Mouse (Mus musculus) thymus, adult 2 months (tissue): ENCODE results near the gene Atp8b4. TPM values are rescaled to one million over a fixed set of nuclear protein-coding genes. Genes with fewer than 3 reads are reported as not detected.

Experiments used
- DNase-seq: peaks from one replicate; pipeline ENCODE4 v3.0.0; 2021
- H3K27ac ChIP-seq: fragments of 200-500 bp; 2 replicates; pipeline ENCODE4 v1.5.1; 2012; ENCODE audit warnings: low read length, control low read depth; ENCODE audit not compliant: control insufficient read depth, insufficient read depth
- H3K27me3 ChIP-seq: fragments of 200-500 bp; 2 replicates; pipeline ENCODE4 v1.6.1; 2012; ENCODE audit warnings: mild to moderate bottlenecking, low read length, moderate library complexity, mixed read lengths; ENCODE audit not compliant: control insufficient read depth, insufficient read depth
- H3K36me3 ChIP-seq: fragments of 200-500 bp; 2 replicates; pipeline ENCODE4 v1.6.1; 2012; ENCODE audit warnings: mild to moderate bottlenecking, low read length, moderate library complexity; ENCODE audit not compliant: control insufficient read depth, insufficient read depth
- H3K4me1 ChIP-seq: fragments of 200-500 bp; replicated peaks from 2 replicates; pipeline ENCODE4 v1.6.1; 2012; ENCODE audit warnings: low read length; ENCODE audit not compliant: control insufficient read depth, insufficient read depth
- H3K4me3 ChIP-seq: fragments of 200-500 bp; 2 replicates; pipeline ENCODE4 v1.5.1; 2012; ENCODE audit warnings: mild to moderate bottlenecking, low read length, control low read depth, moderate library complexity; ENCODE audit not compliant: control insufficient read depth, insufficient read depth
- CTCF ChIP-seq: fragments of 200-500 bp; IDR thresholded peaks from 2 replicates; pipeline ENCODE4 v1.5.1; 2012; ENCODE audit warnings: mild to moderate bottlenecking, control low read depth, low read length, moderate library complexity, borderline replicate concordance; ENCODE audit not compliant: control insufficient read depth, poor library complexity, insufficient read depth; ENCODE audit errors: extremely low read depth
- POLR2A ChIP-seq: fragments of 200-500 bp; IDR thresholded peaks from 2 replicates; pipeline ENCODE4 v1.6.1; 2012; ENCODE audit warnings: mild to moderate bottlenecking, low read length, control low read depth, moderate library complexity; ENCODE audit not compliant: control insufficient read depth, poor library complexity, insufficient read depth; ENCODE audit errors: extremely low read depth
- WGBS: fragments of 180-500 bp; shearing (Covaris S2); methylation state at CpG from one replicate; pipeline ENCODE4 v1.1.7; 2018; 5-methylcytosine and 5-hydroxymethylcytosine counted together
- polyA plus RNA-seq: library from polyadenylated mRNA; depleted of rRNA; stranded (reverse); fragments of >200 nt; gene quantifications from 2 replicates; pipeline ENCODE4 v1.2.3, GENCODE M21; 2012

The Atp8b4 gene
- polyA plus RNA-seq, 1 experiment, result 4.7 TPM

- H3K4me1 ChIP-seq, result no peaks in the 10 kb centered on the region
- 98% methylated on average over 8 of the region's 8 CpGs for whole genome bisulfite sequencing
- H3K27ac ChIP-seq, result no peak overlapping the region
- H3K36me3 ChIP-seq, result no peaks in the 10 kb centered on the region
- H3K4me3 ChIP-seq, result no peak overlapping the region
- no peak for DNase-seq
- TF ChIP-seq CTCF (no peak), POLR2A (no peak)
- H3K27me3 ChIP-seq, result no peaks in the 10 kb centered on the region
Measured at GRCm38 (mm10) chr2:126424714-126425113, 75.8 kb downstream of the Atp8b4 start.

- 94% methylated on average over 2 of the region's 2 CpGs for WGBS
- Histone ChIP-seq H3K27ac (no peak overlapping the region), H3K4me1 (no peaks in the 10 kb centered on the region), H3K27me3 (no peaks in the 10 kb centered on the region), H3K36me3 (no peaks in the 10 kb centered on the region), H3K4me3 (no peak overlapping the region)
- no peak for DNase-seq
- TF ChIP-seq POLR2A (no peak), CTCF (no peak)
Measured at GRCm38 (mm10) chr2:126420901-126421300, 79.6 kb downstream of the Atp8b4 start.

GRCm38 (mm10) chr2:126418916-126419315 is 81.6 kb downstream of the Atp8b4 start:
- Histone ChIP-seq H3K27ac (no peak overlapping the region), H3K4me1 (no peaks in the 10 kb centered on the region), H3K4me3 (no peak overlapping the region), H3K36me3 (no peaks in the 10 kb centered on the region), H3K27me3 (no peaks in the 10 kb centered on the region)
- 92% methylated on average over 3 of the region's 3 CpGs for WGBS
- no peak for TF ChIP-seq CTCF
- no peak for DNase-seq

- H3K27me3 ChIP-seq, result no peaks in the 10 kb centered on the region
- TF ChIP-seq CTCF, result no peak
- no peak for TF ChIP-seq POLR2A
- H3K4me1 ChIP-seq, result no peaks in the 10 kb centered on the region
- no peak overlapping the region for H3K27ac ChIP-seq
- no peak for DNase-seq
- H3K4me3 ChIP-seq, result no peak overlapping the region
- 96% methylated on average over 2 of the region's 2 CpGs for WGBS
- no peaks in the 10 kb centered on the region for H3K36me3 ChIP-seq
Measured at GRCm38 (mm10) chr2:126416772-126417171, 83.7 kb downstream of the Atp8b4 start.

- H3K4me1 ChIP-seq, result no peaks in the 10 kb centered on the region
- H3K27ac ChIP-seq, result no peak overlapping the region
- no peak overlapping the region for H3K4me3 ChIP-seq
- no peaks in the 10 kb centered on the region for H3K27me3 ChIP-seq
- TF ChIP-seq CTCF (no peak), POLR2A (no peak)
- 94% methylated on average over 4 of the region's 4 CpGs for WGBS
- H3K36me3 ChIP-seq, result no peaks in the 10 kb centered on the region
- no peak for DNase-seq
Measured at GRCm38 (mm10) chr2:126415981-126416380, 84.5 kb downstream of the Atp8b4 start.

- no peak for DNase-seq
- Histone ChIP-seq H3K36me3 (no peaks in the 10 kb centered on the region), H3K4me1 (no peaks in the 10 kb centered on the region)
Measured at GRCm38 (mm10) chr2:126412759-126413158, 87.7 kb downstream of the Atp8b4 start.

GRCm38 (mm10) chr2:126399454-126399853 is 101.0 kb downstream of the Atp8b4 start:
- no peaks in the 10 kb centered on the region for H3K27me3 ChIP-seq
- no peak overlapping the region for H3K4me3 ChIP-seq
- no peak overlapping the region for H3K27ac ChIP-seq
- TF ChIP-seq CTCF (no peak), POLR2A (no peak)
- 93% methylated on average over 2 of the region's 2 CpGs for WGBS
- no peak for DNase-seq
- H3K36me3 ChIP-seq, result no peaks in the 10 kb centered on the region
- no peaks in the 10 kb centered on the region for H3K4me1 ChIP-seq

More at GRCm38 (mm10) chr2:126412759-126413158, 87.7 kb downstream of the Atp8b4 start:
- Histone ChIP-seq H3K27ac (no peak overlapping the region), H3K4me3 (no peak overlapping the region), H3K27me3 (no peaks in the 10 kb centered on the region)
- TF ChIP-seq POLR2A (no peak), CTCF (no peak)
